Mouse (Mus musculus) T-helper 17 cell (primary cell): ENCODE data around the gene Gucd1.
"Not testable (repeated sequence)": the region's sequence is repeated elsewhere in the genome, so short reads cannot be mapped to it uniquely, and the experiment has no call there.

Experiments
- in situ Hi-C, 2 experiments: fragments of 300-600 bp; cut with MboI, MseI; formaldehyde crosslinking; loops; 1 replicate in 1 of 2; 2 replicates in 1 of 2; pipeline ENCODE4 v1.15.1; 2025; ENCODE audit warnings: high pct_unique_total_duplicates in 2 of 2

Gene Gucd1

DNA sequence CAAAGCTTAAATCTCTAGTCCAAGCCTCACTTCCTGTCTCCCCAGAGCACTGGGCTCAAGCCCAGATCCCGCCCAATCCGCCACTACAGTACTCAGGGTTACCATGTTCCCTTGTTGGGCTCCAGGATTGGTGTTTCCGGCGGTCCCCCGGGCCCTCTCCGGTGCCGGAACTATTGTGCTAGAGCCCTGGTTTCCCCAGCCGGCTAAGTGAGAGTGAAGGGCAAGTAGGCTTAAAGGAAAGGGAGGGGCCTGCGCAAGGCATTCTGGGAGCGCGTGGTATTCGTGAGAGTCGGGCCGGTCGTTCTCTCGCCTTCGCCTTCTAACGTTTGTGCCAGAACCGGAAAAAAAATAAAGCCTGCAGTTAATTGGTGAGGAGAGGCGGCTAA, at the start of gene Gucd1:
TSS of gene Gucd1 (minus strand) at position 215 of the 386 bp plus-strand sequence.
- in situ Hi-C loops = no loop called here

DNA sequence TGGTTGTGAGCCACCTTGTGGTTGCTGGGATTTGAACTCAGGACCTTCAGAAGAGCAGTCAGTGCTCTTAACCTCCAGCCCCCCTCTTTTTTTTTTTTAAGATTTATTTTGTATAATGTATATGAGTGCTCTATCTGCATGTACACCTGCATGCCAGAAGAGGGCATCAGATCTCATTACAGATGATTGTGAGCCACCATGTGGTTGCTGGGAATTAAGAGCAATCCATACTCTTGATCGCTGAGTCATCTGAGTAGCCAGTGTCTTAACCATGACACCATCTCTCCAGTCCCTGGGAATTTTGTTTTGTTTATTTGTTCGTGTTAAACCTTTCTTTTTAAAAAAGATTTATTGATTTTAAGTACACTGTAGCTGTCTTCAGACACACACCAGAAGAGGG, 49.0 kb upstream of the Gucd1 start:
- in situ Hi-C loops = not testable (repeated sequence)

DNA sequence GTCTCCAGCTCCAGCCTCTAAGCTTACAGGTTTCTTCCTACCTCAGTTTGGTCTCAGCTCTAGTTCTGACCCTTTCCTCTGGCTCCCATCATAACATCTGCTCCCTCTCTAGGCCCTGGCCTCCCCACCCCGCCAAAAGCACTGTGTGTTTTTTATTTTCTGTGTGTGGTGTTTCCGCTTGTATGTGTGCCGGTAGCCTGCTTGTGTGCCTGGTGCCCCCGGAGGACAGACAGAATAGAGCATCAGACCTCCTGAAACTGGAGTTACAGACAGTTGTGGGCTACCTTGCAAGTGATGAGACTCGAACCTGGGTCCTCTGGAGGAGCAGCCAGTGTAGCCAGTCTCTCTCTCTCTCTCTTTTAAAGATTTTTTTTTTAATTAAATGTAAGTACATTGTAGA, 48.5 kb upstream of the Gucd1 start:
- in situ Hi-C loops = no loop called here

DNA sequence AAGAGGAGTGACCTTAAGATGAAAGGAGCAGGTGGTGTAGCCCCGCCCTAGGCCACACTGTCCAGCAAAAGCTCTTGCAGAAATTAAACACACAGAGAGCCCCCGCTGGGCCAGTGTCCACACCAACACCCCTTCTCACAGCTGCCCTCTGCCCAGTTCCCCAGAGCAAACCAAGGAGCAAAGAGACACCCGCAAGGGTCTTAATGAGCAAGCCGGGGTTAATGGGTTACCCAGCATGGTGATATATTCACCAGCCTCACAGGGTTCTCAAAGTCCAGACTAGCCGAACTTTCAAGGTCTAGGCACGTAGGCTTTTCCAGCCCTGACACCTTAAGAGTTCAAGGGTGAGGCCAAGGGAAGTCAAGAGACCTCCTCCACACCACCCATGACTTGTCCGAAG, 48.1 kb upstream of the Gucd1 start:
- in situ Hi-C loops = no loop called here

DNA sequence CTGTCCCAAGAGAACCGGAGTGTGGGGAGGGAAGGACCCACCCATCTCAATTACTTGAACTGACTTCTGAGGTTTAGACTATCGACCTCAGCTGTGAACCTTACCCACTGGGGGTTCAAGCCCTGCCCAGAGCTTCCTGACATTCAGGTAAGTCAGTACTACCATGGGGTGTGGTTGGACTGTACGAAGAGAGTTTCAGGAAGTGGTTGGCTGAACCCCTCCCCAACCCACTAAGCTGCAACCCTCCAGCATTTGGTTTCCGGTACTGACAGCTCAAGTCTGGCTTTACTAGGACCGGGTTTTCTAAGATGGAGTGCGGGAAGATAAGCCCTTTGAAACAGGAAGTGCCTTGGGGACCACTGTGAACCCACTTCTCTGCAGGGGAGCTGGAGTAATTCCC, 47.7 kb upstream of the Gucd1 start:
- in situ Hi-C loops = no loop called here

DNA sequence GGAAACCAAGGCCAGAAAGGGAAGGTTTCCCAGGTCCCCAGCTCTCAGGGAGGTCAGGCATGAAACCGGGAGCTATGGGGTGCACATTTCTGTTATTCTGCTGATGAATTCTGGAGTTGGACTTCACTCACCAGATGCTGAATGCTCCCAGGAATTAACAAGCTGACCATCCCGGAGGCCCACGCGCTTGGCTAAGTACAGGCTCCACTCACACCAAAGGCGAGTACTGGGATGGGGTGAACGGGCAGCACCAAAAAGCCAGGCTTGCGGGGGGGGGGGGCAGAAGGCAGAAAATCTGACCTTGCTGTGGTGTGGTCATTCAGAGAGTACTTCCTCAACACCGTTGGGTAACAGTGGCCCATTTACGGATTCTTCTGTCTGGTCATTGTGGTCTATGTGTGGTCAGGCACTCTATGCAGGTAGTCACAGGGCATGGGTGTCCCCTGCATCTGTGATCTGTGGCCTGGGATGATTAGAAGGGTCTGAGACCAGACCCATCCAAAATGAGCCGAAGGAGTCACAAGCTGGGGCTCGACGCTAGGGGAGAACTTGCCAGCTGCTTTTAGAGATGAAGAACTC, 47.0 kb upstream of the Gucd1 start:
- in situ Hi-C loops = no loop called here

DNA sequence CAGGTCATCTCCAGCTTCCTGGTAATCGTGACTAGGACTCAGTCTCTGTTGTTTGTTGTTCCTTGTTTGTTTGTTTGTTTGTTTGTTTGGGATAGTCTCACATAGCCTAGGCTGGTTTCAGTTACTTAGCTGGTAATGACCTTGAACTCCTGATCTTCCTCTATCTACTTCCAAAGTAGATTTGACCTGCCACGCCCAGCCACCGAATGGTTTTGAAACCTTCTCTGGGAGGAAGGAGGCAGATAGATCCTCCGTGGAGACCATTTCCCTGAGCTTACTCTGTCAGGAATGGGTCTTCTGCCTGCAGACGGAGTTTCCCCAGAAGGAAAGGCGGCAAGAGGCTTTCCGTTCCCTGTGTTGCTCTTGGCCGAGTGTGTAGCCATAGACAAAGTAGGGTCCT, 44.8 kb upstream of the Gucd1 start:
- in situ Hi-C loops = no loop called here

DNA sequence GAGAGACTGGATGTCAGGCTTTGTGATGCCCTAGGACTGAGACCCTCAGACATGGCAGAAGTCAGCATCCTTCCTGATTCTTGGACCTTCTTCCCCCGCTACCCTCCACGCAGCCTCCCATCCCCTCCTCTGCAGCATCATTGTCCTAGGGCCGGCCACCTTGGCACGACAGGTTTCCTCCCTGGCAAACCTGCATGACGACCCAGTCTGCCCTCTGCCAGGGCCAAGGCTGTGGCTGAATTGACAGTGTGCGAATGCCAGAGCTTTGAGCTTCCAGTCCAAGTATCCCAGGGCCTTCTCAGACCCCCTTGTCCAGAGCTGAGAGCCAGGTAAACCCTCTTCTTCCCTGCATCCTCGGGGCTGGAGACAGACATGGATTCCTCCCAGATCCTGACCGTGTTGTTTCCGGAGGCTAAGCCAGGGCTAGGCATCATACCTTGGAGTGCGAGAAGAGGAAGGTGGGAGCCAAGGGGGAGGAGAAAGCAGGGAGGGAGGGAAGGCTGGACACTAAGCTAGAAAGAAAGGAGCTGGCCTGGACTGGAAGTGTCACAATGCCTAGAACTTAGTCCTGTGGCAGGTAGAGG, 43.4 kb upstream of the Gucd1 start, which contains the start of gene Ggt1:
TSS of gene Ggt1 (plus strand) at position 534 of the 584 bp plus-strand sequence.
- in situ Hi-C loops = no loop called here

DNA sequence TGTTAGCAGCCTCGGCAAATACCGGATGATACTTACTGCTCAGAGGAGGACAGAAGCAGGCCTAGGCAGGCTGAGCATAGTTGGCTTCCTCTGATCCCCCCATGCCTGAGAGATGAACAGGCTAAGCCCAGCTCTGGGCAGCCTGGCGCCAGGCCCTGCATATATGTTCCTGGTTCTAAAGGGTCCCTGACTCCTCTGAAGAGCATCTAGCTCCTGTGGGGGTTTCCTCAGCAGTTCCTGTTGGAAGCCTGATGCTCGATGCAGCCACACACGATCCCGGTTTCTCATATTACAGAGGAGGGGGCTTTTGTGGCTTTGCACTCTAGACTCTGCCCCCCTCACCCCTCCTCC, 42.8 kb upstream of the Gucd1 start:
- in situ Hi-C loops = no loop called here

DNA sequence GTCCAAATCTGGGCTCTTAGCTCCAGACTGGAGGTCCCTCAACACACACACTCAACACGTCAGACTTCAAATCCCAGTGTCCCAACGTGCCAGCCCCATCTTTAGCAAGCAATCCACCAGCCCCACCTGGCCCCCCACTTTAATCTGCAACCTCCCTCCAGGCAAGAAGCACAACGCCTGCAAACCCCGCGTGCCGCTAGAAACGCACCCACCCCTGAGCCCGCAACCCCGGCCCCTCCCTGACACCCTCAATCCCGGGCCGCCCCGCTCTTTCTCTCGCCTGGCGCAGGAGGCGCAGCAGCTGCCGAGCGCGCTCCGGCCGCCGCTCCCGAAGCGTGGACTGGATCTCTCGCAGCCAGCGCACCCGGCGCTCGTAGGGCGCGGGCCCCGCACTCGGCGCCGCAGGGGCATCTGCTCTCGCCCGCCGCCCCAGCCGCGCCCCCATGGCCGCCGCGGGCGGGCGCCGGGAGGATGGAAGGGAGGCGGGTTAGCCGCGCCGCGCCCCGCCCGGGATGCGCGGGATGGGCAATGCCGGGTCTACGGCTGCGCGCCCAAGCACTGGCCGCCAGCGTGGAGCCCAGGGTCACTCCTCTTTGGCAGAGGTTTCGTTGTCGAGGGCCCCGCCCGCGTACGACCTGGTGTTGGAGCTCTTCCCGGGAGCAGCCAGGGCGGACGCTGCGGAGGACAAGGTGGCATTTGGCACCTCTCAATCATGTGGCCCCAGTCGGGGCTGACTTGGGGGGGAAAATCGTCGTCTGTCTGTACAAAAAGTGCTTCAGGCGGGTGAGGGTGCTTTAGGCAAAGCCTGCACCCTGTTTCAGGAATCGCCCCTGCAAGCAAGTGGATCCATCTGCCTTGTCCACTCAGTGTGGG, 42.1 kb upstream of the Gucd1 start, which contains the start of gene Lrrc75b:
TSS of gene Lrrc75b (minus strand) at position 655 of the 873 bp plus-strand sequence.
- in situ Hi-C loops = no loop called here

DNA sequence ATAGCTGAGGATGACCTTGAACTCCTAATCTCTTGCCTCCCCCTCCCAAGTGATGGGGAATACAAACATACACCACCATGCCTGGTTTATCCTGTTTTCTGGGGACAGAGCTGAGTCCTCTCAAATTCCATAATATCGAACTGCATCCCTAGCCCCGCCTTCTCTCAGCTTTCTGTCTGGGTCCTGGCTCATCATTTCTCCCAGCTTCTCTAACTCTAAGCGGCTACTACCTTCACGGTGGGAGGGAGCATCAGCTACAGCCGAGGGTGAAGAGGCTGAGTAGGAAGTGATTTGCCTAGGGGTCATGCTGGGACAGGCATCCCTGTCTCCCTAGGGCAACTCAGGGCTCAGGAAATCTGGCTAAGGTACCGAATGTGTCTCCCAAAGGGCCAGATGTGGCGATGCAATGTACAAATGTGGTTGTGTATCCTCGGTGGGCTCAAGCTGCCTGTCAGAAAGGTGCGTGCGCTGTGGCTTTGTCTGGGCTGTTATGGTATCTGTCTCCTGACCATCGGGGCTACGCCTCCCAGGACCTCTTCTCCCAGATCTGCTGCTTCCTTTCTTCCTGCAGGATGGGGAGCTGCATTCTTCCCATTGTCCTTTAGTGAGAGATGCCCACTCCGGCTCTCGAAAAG, 41.4 kb upstream of the Gucd1 start:
- in situ Hi-C loops = no loop called here

DNA sequence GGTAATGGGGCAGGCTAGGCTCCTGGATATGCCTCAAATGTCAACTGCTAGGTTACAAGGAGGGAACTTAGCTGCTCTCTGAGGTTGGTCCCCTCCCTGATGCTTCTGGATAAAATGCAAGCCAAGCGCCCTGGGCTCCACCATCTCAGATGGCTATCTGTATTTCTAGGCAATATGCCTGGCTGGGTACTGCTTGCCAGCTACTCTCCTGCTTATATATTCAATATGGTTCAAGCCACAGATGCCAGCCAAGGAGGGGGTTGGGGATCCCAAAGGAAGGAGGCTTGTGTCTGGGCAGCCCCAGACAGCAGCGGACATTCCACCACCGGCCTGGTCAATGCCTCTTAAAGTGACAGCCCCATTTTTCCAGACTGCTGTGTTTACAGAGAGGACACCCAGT, 40.7 kb upstream of the Gucd1 start:
- in situ Hi-C loops = no loop called here

DNA sequence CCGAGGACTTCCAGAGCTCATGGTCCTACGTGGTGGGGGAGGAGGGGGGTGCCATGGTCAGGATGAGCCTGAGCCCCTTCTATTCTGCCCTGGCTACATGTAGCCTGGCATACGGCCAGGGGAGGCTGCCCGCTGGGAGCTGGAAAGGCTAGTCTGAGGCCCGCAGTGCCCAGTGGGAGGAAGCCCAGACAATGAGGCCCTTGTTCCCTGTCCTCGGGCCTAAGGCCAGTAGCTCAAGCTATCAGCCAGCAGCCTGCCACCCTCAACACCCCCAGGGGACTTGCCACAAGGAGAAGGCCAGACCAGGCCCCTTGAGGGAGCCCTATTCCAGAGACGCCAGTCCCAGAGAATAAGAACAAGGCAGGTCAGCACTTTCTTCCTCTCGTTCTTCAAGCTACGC, 38.3 kb upstream of the Gucd1 start:
- in situ Hi-C loops = no loop called here

DNA sequence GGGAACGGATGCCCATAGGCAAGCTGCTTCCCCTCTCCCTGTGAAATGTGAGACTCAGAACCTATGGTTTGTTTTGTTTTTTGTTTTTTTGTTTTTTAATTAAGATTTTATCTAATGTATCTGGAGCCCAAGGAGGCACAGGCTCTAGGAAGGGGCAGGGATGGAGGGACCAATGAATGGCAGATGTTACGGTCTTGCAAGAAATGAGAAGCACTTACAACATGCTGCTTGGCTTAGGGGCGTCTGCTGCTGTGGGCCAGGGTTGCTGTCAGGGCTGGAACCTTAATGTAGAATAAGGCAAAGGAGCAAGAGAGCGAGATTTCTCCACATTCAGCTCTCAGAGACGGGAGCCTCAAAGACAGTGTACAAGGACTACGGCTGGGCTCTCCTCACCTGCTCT, 37.8 kb upstream of the Gucd1 start:
- in situ Hi-C loops = no loop called here

DNA sequence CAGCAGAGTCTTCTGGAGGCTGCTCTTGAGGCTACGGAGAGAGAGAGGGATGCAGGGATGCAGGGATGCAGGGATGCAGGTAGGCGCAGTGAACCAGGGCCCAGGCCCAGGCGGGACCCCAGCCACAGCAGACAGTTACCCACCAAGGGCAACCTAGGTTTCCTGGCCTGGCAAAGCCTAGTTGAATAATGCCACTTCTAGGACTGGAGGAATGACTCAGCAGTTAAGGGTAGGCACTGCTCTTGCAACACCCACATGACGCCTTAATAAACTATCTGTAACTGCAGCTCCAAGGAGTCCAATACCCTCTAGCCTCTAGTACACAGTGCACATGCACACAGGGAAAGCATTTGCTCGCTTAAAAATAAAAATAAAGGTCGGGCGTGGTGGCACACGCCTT, 36.3 kb upstream of the Gucd1 start:
- in situ Hi-C loops = no loop called here

DNA sequence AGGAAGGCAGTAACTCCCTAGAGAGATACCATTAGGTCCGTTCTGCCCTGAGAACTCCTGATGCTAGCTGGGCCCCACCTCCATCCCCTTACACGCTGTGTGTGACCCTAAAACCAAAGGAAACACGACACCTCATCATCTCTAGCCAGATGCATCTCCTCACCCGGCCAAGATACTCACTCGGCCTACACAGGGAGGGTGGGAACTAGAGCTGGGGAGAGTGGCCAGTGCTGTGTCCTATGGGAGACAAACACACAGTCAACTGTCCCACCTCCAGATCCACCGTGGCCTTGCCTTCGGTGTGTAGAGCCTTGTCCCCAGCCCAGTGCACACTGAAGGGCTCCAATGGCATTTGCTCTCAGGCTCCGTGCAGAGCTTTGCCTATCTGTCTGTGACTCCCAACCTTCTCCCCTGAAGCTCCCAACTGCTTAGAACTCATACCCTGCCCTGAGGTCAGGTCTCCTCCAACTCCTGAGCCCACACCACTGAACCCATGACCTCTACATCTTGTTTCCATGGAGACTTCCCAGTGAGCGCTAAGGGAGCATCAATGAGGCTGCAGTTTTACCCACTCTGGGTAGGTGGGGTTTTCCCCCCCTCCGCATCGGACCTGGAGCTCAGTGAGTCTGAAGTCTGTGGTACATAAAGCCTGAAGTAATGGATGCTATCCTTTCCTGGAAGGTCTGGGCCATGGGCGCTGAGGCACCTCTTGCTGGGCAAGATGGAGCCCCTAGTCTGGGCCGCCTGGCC, 35.1 kb upstream of the Gucd1 start:
- in situ Hi-C loops = no loop called here

DNA sequence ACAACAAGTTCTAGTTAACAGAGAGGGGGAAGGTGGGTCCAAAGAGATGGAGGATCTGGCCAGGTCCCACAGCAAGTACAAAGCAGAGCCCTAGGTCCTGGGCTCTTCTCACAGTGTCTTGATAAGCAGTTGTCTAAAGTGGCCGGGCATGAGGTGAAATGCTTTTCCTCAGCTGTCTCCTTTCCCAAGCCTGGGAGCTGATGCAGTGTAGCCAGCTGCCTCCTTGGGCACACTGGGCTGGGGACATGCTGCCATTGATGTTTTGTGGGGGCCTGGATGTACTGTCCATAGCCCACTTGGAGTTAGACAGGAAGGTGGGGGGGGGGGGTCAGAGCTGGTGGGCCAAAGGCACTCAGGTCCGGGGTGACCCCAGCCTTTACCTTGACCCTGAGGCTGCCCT, 34.3 kb upstream of the Gucd1 start:
- in situ Hi-C loops = no loop called here

DNA sequence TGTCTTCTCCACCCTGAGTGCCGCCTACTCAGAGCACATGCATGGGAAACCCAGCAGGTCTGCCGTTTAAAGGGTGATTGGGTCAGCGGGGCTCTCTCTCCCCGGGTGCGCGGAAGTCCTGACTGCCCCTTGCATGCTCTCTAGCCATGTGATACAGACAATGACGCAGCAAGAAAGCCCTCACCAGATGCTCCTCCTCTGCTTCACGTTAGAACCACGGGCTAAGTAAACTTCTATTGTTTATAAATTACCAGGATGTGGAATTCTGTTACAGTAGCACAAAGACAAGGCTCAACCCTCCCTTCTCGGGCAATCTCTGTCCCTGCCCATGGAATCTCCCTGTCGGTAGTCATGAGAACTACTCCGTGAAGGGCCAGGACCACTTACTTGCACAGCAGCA, 33.4 kb upstream of the Gucd1 start:
- in situ Hi-C loops = no loop called here

DNA sequence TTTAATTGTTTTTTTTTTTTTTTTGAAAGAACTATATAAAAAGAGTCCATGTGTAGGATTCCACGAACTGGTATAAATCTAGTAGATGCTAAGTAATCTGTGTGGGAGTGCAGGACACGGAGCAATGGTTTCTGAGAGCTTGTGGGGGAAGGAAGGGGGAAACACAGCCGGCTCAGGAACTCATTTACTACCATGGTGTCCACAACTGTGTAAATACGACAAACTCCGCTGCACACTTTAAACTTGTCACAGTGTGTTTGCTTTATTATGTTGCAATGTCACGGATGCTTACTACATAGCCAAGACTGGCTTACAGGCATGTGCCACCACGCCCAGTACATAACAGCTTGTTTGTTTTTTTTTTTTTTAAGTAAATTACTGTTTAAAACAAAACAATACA, 32.1 kb upstream of the Gucd1 start:
- in situ Hi-C loops = no loop called here

DNA sequence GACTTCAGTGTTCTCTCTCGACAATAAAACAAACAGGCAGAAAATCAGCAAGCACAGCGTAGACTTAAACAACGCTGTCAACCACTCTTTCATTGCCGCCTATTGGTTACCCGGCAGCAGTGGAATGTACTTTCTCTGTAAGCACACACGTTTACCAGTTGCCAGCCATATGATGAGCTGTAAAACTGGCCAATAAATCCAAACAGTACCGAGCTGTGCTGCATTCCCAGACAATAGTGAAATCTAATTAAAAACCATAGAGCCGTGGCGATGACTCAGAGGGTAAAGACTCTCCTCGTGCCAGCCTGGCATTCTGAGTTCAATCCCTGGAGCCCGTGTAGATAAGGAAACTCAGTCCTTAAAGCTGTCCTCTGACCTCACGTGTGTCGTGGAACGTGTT, 30.7 kb upstream of the Gucd1 start:
- in situ Hi-C loops = no loop called here

DNA sequence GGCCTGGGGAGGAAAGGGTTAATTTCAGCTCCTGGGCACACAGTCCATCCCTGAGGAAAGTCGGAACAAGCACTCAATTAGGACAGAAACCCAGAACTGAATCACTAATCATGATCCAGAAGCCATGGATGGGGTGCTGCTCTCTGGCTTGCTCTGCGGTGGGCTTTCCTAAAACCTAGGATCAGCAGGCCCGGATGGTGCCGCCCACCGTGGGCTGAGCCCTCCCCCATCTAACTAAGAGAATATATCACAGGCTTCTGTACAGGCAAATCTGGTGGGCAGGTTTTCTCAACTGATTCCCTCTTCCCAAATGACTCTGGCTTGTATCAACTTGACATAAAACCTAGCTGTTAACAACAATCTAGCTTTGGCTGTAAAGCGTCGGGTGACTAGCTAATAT, 30.1 kb upstream of the Gucd1 start:
- in situ Hi-C loops = no loop called here

DNA sequence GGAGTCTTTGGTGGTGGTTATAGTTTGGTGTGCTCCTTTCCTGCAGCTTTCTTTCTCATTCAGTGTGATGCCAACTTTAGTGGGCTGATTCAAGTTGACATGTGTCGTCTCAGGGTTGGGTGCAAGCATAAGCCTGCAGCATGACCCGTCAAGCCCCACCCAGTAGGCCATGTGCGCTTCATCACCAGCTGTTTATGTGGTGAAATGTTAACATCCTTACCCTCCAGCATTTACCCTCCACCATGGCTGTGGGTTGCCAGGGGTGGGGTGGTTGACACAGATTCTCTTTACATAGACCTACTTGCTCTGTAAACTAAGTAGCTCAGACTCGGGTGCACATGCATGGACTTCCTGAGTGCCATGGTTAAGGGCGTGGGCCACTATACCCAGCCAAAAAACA, 18.4 kb upstream of the Gucd1 start:
- in situ Hi-C loops = no loop called here
